Mouse (Mus musculus): ENCODE data around the gene Traf3. TPM values are rescaled to one million over a fixed set of nuclear protein-coding genes. Genes with fewer than 3 reads are reported as not detected.

The Traf3 gene
- polyA plus RNA-seq (2014; fragmentation: Illumina TruSeq; extraction: RNeasy Lipid Tissue Mini Kit (QIAGEN cat#74804); ENCODE audit: low read depth, low replicate concordance), result 10.4 TPM

DNA sequence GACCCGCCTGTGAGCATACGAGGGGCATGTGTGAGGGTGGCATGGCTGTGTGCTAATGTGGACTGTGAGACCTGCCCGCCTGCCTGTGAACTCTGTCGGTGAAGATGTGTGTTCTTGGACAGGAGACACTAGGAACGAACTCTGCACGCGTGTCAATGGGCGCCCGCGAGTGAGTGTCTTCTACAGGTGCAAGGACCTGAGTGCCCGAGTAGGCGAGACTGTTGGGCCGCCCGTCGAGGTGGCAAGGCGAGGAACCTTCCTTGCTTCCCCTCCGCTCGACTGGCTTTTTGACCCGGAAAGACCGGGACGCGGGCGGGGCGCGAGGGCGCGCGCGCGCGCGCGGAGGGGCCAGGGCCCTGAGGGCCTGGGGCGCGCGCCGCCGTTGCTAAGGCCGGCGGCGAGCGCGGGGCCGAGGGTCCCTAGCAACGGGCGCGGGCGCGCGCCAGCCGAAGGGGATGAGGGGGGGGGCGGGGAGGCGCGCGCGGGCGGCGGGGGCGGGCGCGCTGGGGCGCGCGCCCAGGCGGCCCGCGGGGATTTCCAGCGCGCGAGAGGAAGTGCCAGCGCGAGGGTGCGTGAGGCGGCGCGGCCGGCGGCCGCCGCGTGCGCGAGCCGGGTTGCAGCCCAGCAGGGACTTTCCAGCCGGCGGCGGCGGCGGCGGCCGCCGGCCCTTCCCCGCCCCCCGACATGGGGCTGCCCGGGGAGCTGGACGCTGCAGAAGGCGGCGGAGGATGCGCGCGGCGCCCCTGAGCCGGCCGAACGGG is at the start of gene Traf3:
TSS of gene Traf3 (plus strand) at position 540 of the 761 bp plus-strand sequence.

DNA sequence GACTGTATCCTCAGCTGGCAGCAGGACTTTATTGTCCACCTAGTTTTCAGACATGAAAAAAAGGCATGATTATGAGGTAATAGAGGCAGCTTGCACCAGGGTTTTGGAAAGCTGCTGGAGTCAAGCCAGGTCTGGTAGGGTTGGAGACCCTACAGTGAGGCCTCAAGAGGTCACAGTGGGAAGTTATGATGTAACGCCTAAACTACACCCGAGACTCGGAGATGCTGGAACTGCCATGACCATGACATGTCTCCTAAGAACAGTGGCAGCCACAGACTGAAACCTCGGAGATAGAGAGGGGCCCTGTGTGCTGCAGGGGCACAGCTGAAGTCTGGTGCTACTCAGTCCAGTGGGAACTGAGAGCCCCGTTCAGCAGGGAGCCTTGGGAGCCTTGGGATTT is 18.3 kb downstream of the Traf3 start, which contains the start of gene 4930595D18Rik:
TSS of gene 4930595D18Rik (minus strand) at position 16 of the 400 bp plus-strand sequence.

DNA sequence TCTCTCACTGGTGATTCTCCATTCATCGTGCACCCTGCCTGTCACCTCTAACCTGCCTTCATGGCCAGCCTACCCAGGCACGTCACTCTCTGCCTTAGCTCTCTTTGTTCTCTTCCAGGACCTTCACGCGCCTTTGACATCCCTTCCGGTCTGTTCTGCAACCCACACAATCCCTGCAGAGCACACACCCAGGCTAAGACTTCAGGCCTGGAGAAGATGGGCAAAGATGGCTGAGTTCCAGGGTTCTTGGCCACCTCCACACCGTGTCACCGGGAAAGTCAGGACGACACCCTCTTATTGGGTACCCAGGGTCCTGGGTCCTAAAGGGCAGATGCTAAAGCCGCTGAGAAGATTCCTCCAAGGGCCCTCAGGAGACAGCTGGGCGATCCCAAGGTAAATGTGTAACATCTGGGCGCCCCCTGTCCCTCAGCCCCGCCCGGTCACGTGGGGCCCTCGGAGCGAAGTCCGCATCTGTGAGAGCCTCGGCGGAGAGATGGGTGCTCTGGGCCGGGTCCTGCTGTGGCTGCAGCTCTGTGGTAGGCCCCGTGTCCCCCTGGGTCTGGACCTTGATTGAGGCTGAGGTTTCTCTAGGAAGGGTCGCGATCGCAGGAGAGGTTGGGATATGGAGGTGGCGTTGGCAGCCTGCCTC is 104.6 kb downstream of the Traf3 start, which contains the start of gene Amn:
TSS of gene Amn (plus strand) at position 467 of the 649 bp plus-strand sequence.

Other genes with a start within 250 kb of the Traf3 start
- 9.1 TPM for gene Ankrd9, start 187.3 kb upstream of the Traf3 start, polyA plus RNA-seq (2014; fragmentation: Illumina TruSeq; extraction: RNeasy Lipid Tissue Mini Kit (QIAGEN cat#74804); ENCODE audit: low read depth, low replicate concordance)
- gene Rcor1, start 127.0 kb upstream of the Traf3 start, polyA plus RNA-seq (2014; fragmentation: Illumina TruSeq; extraction: RNeasy Lipid Tissue Mini Kit (QIAGEN cat#74804); ENCODE audit: low read depth, low replicate concordance), result 21.3 TPM
- not detected for gene 4930595D18Rik, start 18.1 kb downstream of the Traf3 start, polyA plus RNA-seq (2014; fragmentation: Illumina TruSeq; extraction: RNeasy Lipid Tissue Mini Kit (QIAGEN cat#74804); ENCODE audit: low read depth, low replicate concordance)
- gene Amn, start 104.7 kb downstream of the Traf3 start, polyA plus RNA-seq (2014; fragmentation: Illumina TruSeq; extraction: RNeasy Lipid Tissue Mini Kit (QIAGEN cat#74804); ENCODE audit: low read depth, low replicate concordance), result 0.31 TPM
- gene Cdc42bpb, start 211.3 kb downstream of the Traf3 start, polyA plus RNA-seq (2014; fragmentation: Illumina TruSeq; extraction: RNeasy Lipid Tissue Mini Kit (QIAGEN cat#74804); ENCODE audit: low read depth, low replicate concordance), result 65.8 TPM
- not detected for gene Lbhd2, start 240.4 kb downstream of the Traf3 start, polyA plus RNA-seq (2014; fragmentation: Illumina TruSeq; extraction: RNeasy Lipid Tissue Mini Kit (QIAGEN cat#74804); ENCODE audit: low read depth, low replicate concordance)